Mouse (Mus musculus): ENCODE data around the gene As3mt. TPM values are rescaled to one million over a fixed set of nuclear protein-coding genes. Genes with fewer than 3 reads are reported as not detected.

As3mt gene
- polyA plus RNA-seq, 1 experiment from 2014 or later = 50.6 TPM

GRCm38 (mm10) chr19:46669802-46670201, 37.5 kb upstream of the As3mt start:
- WGBS = 67% methylated on average over 5 of the region's 5 CpGs
- DNase-seq (ENCODE audit: low spot score) = no peak

GRCm38 (mm10) chr19:46670691-46671090, 36.6 kb upstream of the As3mt start:
- Histone ChIP-seq H3K9me3 (ENCODE audit: control insufficient read depth, low read length) (no peaks in the 10 kb centered on the region), H3K27ac (ENCODE audit: low read depth) (no peak overlapping the region), H3K4me1 (replicated peaks; ENCODE audit: control insufficient read depth, insufficient read depth, low read length) (no peaks in the 10 kb centered on the region), H3K27me3 (replicated peaks; ENCODE audit: control insufficient read depth, insufficient read depth, low read length) (no peaks in the 10 kb centered on the region), H3K36me3 (ENCODE audit: control insufficient read depth, insufficient read depth, low read length) (no peaks in the 10 kb centered on the region), H3K4me3 (ENCODE audit: low read depth, low read length) (no peak overlapping the region), H3K9ac (ENCODE audit: low read length) (no peak overlapping the region), H3K4me2 (ENCODE audit: low read length) (no peak overlapping the region)
- WGBS = 31% methylated on average over 13 of the region's 13 CpGs
- DNase-seq (ENCODE audit: low spot score) (peak; percentile 80), ATAC-seq (replicated peaks; ENCODE audit: low FRiP score, low TSS enrichment, low read depth) (0 out of 2 replicates have a peak, but pooled peaks have one; percentile 55)

More at GRCm38 (mm10) chr19:46669802-46670201, 37.5 kb upstream of the As3mt start:
- H3K27me3 ChIP-seq (replicated peaks; ENCODE audit: control insufficient read depth, insufficient read depth, low read length) = no peaks in the 10 kb centered on the region
- H3K4me3 ChIP-seq (ENCODE audit: low read depth, low read length) = no peak overlapping the region
- no peaks in the 10 kb centered on the region for H3K36me3 ChIP-seq (ENCODE audit: control insufficient read depth, insufficient read depth, low read length)
- H3K27ac ChIP-seq (ENCODE audit: low read depth) = no peak overlapping the region
- H3K4me1 ChIP-seq (replicated peaks; ENCODE audit: control insufficient read depth, insufficient read depth, low read length) = no peaks in the 10 kb centered on the region
- ATAC-seq (replicated peaks; ENCODE audit: low FRiP score, low TSS enrichment, low read depth) = no peak
- H3K4me2 ChIP-seq (ENCODE audit: low read length) = no peak overlapping the region
- H3K9ac ChIP-seq (ENCODE audit: low read length) = no peak overlapping the region
- H3K9me3 ChIP-seq (ENCODE audit: control insufficient read depth, low read length) = no peaks in the 10 kb centered on the region

- Histone ChIP-seq H3K27ac (ENCODE audit: low read depth) (no peak within 1 kb of the TSS), H3K9ac (ENCODE audit: low read length) (no peak within 1 kb of the TSS), H3K36me3 (ENCODE audit: control insufficient read depth, insufficient read depth, low read length) (no peaks in the 10 kb centered on the region), H3K4me3 (ENCODE audit: low read depth, low read length) (no peak within 1 kb of the TSS), H3K27me3 (replicated peaks; ENCODE audit: control insufficient read depth, insufficient read depth, low read length) (no peaks in the 10 kb centered on the region), H3K4me1 (replicated peaks; ENCODE audit: control insufficient read depth, insufficient read depth, low read length) (no peaks in the 10 kb centered on the region), H3K4me2 (ENCODE audit: low read length) (no peak within 1 kb of the TSS), H3K9me3 (ENCODE audit: control insufficient read depth, low read length) (no peaks in the 10 kb centered on the region)
- WGBS = 45% methylated on average over 5 of the region's 5 CpGs
- ATAC-seq (replicated peaks; ENCODE audit: low FRiP score, low TSS enrichment, low read depth) (no peak), DNase-seq (ENCODE audit: low spot score) (no peak)
Observed at GRCm38 (mm10) chr19:46672766-46673418, 34.4 kb upstream of the As3mt start, which contains the start of gene Cyp17a1. Cyp17a1 (minus strand) TSS chr19:46673172.

- H3K4me1 ChIP-seq (replicated peaks; ENCODE audit: control insufficient read depth, insufficient read depth, low read length) = 0 out of 2 replicates have a peak, but pooled peaks cover 4% of the 10 kb centered on the region
- H3K4me3 ChIP-seq (ENCODE audit: low read depth, low read length) = no peak overlapping the region
- H3K27me3 ChIP-seq (replicated peaks; ENCODE audit: control insufficient read depth, insufficient read depth, low read length) = no peaks in the 10 kb centered on the region
- H3K36me3 ChIP-seq (ENCODE audit: control insufficient read depth, insufficient read depth, low read length) = no peaks in the 10 kb centered on the region
- no peak for ATAC-seq (replicated peaks; ENCODE audit: low FRiP score, low TSS enrichment, low read depth)
- WGBS = 84% methylated on average over 3 of the region's 3 CpGs
- H3K9ac ChIP-seq (ENCODE audit: low read length) = no peak overlapping the region
- no peak overlapping the region for H3K27ac ChIP-seq (ENCODE audit: low read depth)
- H3K4me2 ChIP-seq (ENCODE audit: low read length) = no peak overlapping the region
- no peak for DNase-seq (ENCODE audit: low spot score)
- no peaks in the 10 kb centered on the region for H3K9me3 ChIP-seq (ENCODE audit: control insufficient read depth, low read length)
Observed at GRCm38 (mm10) chr19:46675641-46676040, 31.6 kb upstream of the As3mt start.

DNA sequence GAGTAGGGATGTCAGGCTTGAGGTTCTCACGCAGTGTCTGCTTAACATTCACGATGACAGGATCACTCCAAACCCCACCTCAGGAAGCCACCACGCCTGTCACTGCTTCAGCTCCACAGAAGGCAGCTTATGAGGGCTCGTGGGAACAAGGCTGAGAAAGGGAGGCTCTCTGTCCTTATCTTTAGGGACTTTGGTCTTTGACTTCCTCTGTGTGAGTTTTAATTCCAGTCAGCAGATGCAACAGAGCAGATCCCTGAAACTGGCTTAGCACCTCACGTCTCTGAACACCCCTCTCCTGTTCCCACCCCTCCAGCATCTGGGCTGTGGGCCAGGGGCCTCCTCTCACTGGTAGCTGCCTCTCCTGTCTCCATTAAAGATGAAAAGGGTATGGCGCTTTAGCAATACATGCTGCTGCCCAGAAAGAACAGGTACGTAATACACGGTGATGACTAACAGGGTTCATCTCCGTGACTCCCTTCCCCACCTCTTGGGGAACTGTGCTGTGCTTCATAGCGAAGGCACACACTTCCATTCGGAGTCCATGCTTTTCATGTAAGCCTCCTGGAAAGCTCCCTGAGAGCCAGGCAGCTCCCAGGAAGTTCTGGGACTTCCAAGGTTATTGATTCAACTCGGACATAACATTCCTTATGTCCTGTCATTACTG, 27.4 kb upstream of the As3mt start:
- Histone ChIP-seq H3K27ac (ENCODE audit: low read depth) (no peak overlapping the region), H3K4me2 (ENCODE audit: low read length) (no peak overlapping the region), H3K4me3 (ENCODE audit: low read depth, low read length) (no peak overlapping the region), H3K4me1 (replicated peaks; ENCODE audit: control insufficient read depth, insufficient read depth, low read length) (0 out of 2 replicates have a peak, but pooled peaks cover 4% of the 10 kb centered on the region), H3K9me3 (ENCODE audit: control insufficient read depth, low read length) (no peaks in the 10 kb centered on the region), H3K27me3 (replicated peaks; ENCODE audit: control insufficient read depth, insufficient read depth, low read length) (no peaks in the 10 kb centered on the region), H3K36me3 (ENCODE audit: control insufficient read depth, insufficient read depth, low read length) (no peaks in the 10 kb centered on the region), H3K9ac (ENCODE audit: low read length) (no peak overlapping the region)
- ATAC-seq (replicated peaks; ENCODE audit: low FRiP score, low TSS enrichment, low read depth) (no peak), DNase-seq (ENCODE audit: low spot score) (peak; percentile 57)
- 53% methylated on average over 12 of the region's 12 CpGs for WGBS

DNA sequence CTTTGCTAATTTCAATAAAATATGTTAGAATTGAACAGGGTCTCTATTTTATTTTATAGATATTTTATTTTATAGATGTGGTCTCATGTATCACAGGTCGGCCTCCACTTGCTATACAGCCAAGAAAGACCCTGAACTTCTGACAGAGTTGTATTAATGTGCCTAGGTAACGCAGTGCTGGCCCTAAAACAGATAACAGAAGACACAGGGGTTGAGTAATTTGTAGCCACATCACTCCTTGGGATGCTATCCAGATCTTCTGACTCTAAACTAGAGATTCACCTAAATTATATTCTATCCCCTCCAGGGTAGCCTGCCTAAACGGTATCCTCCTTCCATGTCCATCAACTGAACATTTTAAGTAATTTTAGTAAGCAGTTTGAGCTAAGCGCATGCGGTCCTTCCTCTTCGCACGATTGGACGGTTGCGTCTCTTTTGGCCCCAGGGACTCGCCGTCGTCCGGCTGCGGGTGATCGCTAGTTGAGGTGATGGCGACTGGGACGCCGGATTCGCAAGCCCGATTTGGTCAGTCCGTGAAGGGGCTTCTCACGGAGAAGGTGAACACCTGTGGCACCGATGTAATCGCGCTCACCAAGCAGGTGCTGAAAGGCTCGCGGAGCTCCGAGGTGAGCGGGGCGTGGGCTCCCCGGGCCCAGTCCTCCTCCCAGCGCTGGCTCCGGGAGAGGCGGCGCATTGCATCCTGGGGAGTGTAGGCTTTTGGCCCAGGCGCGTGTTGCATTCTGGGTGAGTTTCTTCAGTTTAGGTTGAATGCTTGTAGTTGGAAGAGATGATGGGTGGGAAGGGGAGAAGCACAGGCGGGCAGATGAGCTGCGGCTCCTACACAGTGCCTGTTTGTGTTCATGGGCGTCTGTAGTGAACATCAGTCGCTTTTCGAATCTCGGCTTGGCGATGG, 17.5 kb upstream of the As3mt start, which contains the start of gene Borcs7:
Gene Borcs7 (plus strand): TSS at position 447 of the 913 bp plus-strand sequence.
- Histone ChIP-seq H3K4me2 (ENCODE audit: low read length) (peak within 1 kb of the TSS; percentile 68), H3K27me3 (replicated peaks; ENCODE audit: control insufficient read depth, insufficient read depth, low read length) (no peaks in the 10 kb centered on the region), H3K27ac (ENCODE audit: low read depth) (peak within 1 kb of the TSS; percentile 69; the same call in 1 of the 2 replicates), H3K4me1 (replicated peaks; ENCODE audit: control insufficient read depth, insufficient read depth, low read length) (peaks cover 4% of the 10 kb centered on the region; the same call in 1 of the 2 replicates), H3K4me3 (ENCODE audit: low read depth, low read length) (peak within 1 kb of the TSS; percentile 68), H3K9ac (ENCODE audit: low read length) (peak within 1 kb of the TSS; percentile 82), H3K9me3 (ENCODE audit: control insufficient read depth, low read length) (no peaks in the 10 kb centered on the region), H3K36me3 (ENCODE audit: control insufficient read depth, insufficient read depth, low read length) (no peaks in the 10 kb centered on the region)
- 2% methylated on average over 44 of the region's 44 CpGs for WGBS
- DNase-seq (ENCODE audit: low spot score) (peak; percentile 91), ATAC-seq (replicated peaks; ENCODE audit: low FRiP score, low TSS enrichment, low read depth) (peak; percentile 92)

DNA sequence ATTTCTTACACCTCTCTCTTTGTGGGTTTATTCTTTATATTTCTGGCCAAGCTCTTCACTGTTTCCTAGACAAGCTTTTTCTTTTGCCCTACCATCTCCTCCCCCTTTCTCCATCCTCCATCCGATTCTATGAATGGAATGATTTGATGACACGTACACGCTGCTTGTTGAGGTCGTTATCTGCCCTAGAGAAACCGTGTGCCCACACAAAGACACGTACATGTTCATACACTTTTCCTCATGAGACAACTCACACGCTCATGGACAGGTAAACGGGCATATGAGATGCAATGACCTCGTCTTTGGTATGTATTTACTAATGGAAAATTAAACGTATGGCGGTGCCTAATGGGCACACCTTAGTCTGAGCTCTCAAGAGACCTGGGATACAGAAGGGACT, 16.9 kb upstream of the As3mt start:
- Histone ChIP-seq H3K27me3 (replicated peaks; ENCODE audit: control insufficient read depth, insufficient read depth, low read length) (no peaks in the 10 kb centered on the region), H3K4me2 (ENCODE audit: low read length) (peak overlapping the region; percentile 68), H3K4me3 (ENCODE audit: low read depth, low read length) (peak overlapping the region; percentile 68), H3K9ac (ENCODE audit: low read length) (peak overlapping the region; percentile 82), H3K9me3 (ENCODE audit: control insufficient read depth, low read length) (no peaks in the 10 kb centered on the region), H3K27ac (ENCODE audit: low read depth) (peak overlapping the region; percentile 69; the same call in 1 of the 2 replicates), H3K36me3 (ENCODE audit: control insufficient read depth, insufficient read depth, low read length) (no peaks in the 10 kb centered on the region), H3K4me1 (replicated peaks; ENCODE audit: control insufficient read depth, insufficient read depth, low read length) (peaks cover 4% of the 10 kb centered on the region; the same call in 1 of the 2 replicates)
- WGBS = 75% methylated on average over 11 of the region's 11 CpGs
- DNase-seq (ENCODE audit: low spot score) (no peak), ATAC-seq (replicated peaks; ENCODE audit: low FRiP score, low TSS enrichment, low read depth) (0 out of 2 replicates have a peak, but pooled peaks have one; percentile 8)

GRCm38 (mm10) chr19:46691078-46691477, 16.2 kb upstream of the As3mt start:
- Histone ChIP-seq H3K4me3 (ENCODE audit: low read depth, low read length) (no peak overlapping the region), H3K9me3 (ENCODE audit: control insufficient read depth, low read length) (no peaks in the 10 kb centered on the region), H3K27me3 (replicated peaks; ENCODE audit: control insufficient read depth, insufficient read depth, low read length) (no peaks in the 10 kb centered on the region), H3K9ac (ENCODE audit: low read length) (no peak overlapping the region), H3K36me3 (ENCODE audit: control insufficient read depth, insufficient read depth, low read length) (no peaks in the 10 kb centered on the region), H3K27ac (ENCODE audit: low read depth) (no peak overlapping the region), H3K4me1 (replicated peaks; ENCODE audit: control insufficient read depth, insufficient read depth, low read length) (peaks cover 4% of the 10 kb centered on the region; the same call in 1 of the 2 replicates), H3K4me2 (ENCODE audit: low read length) (no peak overlapping the region)
- ATAC-seq (replicated peaks; ENCODE audit: low FRiP score, low TSS enrichment, low read depth) (no peak), DNase-seq (ENCODE audit: low spot score) (no peak)
- 71% methylated on average over 2 of the region's 2 CpGs for WGBS
